Mouse (Mus musculus) v-Abl transformed pro-B cells (cell line): ENCODE data around the gene Mllt3.

Experiments
- in situ Hi-C, 2 experiments: fragments of 400-800 bp; cut with MboI; formaldehyde crosslinking; loops; one replicate each; pipeline ENCODE4 v1.15.1; 2025; ENCODE audit not compliant: unreplicated experiment in 2 of 2

The Mllt3 gene

GRCm38 (mm10) chr4:87957852-87958251, 75.3 kb downstream of the Mllt3 start:
- in situ Hi-C loops, result no loop called here

- in situ Hi-C loops, result no loop called here
These were observed 76.0 kb downstream of the Mllt3 start for GRCm38 (mm10) chr4:87957198-87957597.

- in situ Hi-C loops, result no loop called here
These were observed 78.0 kb downstream of the Mllt3 start for GRCm38 (mm10) chr4:87955132-87955531.

- in situ Hi-C loops, result no loop called here
These were observed 78.6 kb downstream of the Mllt3 start for GRCm38 (mm10) chr4:87954421-87955083.

GRCm38 (mm10) chr4:87953736-87954135, 79.4 kb downstream of the Mllt3 start:
- in situ Hi-C loops, result no loop called here

- in situ Hi-C loops, result no loop called here
These were observed 79.9 kb downstream of the Mllt3 start for GRCm38 (mm10) chr4:87953268-87953667.

GRCm38 (mm10) chr4:87949451-87949850, 83.7 kb downstream of the Mllt3 start:
- in situ Hi-C loops, result no loop called here

GRCm38 (mm10) chr4:87944320-87944719, 88.8 kb downstream of the Mllt3 start:
- in situ Hi-C loops, result no loop called here

- in situ Hi-C loops, result no loop called here
These were observed 90.2 kb downstream of the Mllt3 start for GRCm38 (mm10) chr4:87942921-87943403.

- in situ Hi-C loops, result no loop called here
These were observed 93.5 kb downstream of the Mllt3 start for GRCm38 (mm10) chr4:87939474-87940154.

GRCm38 (mm10) chr4:87936326-87936725, 96.8 kb downstream of the Mllt3 start:
- in situ Hi-C loops, result no loop called here

GRCm38 (mm10) chr4:87933701-87934337, 99.3 kb downstream of the Mllt3 start:
- in situ Hi-C loops, result no loop called here

GRCm38 (mm10) chr4:87930356-87931245, 102.6 kb downstream of the Mllt3 start:
- in situ Hi-C loops, result no loop called here

- in situ Hi-C loops, result no loop called here
These were observed 104.5 kb downstream of the Mllt3 start for GRCm38 (mm10) chr4:87928603-87929199.

GRCm38 (mm10) chr4:87927354-87927753, 105.8 kb downstream of the Mllt3 start:
- in situ Hi-C loops, result no loop called here

GRCm38 (mm10) chr4:87920664-87921063, 112.5 kb downstream of the Mllt3 start:
- in situ Hi-C loops, result no loop called here

- in situ Hi-C loops, result loop anchor here in 1 of 2 experiments (10.0 kb wide), 1 partner anchor 113 kb away; no protein-coding TSS in a partner anchor
These were observed 121.8 kb downstream of the Mllt3 start for GRCm38 (mm10) chr4:87911172-87911994.

- in situ Hi-C loops, result loop anchor here in 1 of 2 experiments (10.0 kb wide), 1 partner anchor 540 kb away; no protein-coding TSS in a partner anchor
These were observed 127.9 kb downstream of the Mllt3 start for GRCm38 (mm10) chr4:87905149-87905771.

- in situ Hi-C loops, result loop anchor here in 1 of 2 experiments (10.0 kb wide), 1 partner anchor 540 kb away; no protein-coding TSS in a partner anchor
These were observed 128.4 kb downstream of the Mllt3 start for GRCm38 (mm10) chr4:87904722-87905121.
